Mouse (Mus musculus) testis, adult 2 months (tissue): ENCODE data around the gene Il12b.

Source experiments
- CTCF ChIP-seq: fragments of 200-500 bp; IDR thresholded peaks from 2 replicates; pipeline ENCODE4 v1.5.1; 2012; ENCODE audit warnings: low read depth, mild to moderate bottlenecking, inconsistent platforms, low read length, moderate library complexity; ENCODE audit not compliant: control insufficient read depth, insufficient read depth, insufficient replicate concordance
- POLR2A ChIP-seq: fragments of 200-500 bp; IDR thresholded peaks from 2 replicates; pipeline ENCODE4 v1.6.1; 2012; ENCODE audit warnings: low read depth, mild to moderate bottlenecking, inconsistent platforms, low read length, moderate library complexity; ENCODE audit not compliant: control insufficient read depth

DNA sequence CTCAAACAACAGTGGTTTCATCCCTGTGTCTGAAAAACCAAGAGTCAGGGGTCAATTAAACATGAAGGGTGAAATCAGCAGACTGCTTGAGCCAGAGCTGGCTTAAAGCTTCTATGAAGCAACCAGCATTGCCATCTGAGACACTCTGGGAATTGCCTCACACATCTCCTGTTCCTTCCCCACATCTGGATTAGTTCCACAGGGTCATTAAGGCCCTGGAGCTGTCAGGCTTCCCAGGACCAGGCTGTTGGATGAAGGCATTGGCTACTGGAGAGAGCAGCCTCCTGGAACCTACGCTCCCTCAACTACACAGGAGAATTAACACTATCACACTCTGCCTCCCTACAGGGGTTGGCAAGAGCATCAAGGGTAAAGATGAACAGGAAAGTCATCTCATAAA, 32.2 kb upstream of the Il12b start:
- no peak for TF ChIP-seq POLR2A
- no peak for TF ChIP-seq CTCF
